Mouse (Mus musculus): ENCODE results near the gene Il17d.

DNA sequence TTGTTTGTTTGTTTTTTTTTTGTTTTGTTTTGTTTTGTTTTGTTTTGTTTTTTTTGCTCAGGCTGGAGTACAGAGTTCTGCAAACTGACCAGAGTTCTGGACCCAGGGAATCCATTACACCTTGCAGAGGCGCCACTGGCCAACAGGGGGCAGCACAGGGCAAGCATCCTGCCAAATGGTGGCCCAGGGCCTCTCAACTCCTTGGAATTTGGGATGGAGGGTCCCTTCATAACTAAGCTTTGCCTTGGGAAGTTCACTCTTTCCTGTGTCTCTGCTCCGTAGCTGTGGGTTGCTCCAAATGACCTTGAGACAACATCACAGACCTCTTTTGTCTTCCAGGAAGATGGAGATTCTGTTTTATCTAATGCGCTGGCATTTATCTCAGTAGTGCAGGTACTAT is 8.6 kb downstream of the Il17d start:
- TF ChIP-seq CTCF (IDR thresholded peaks at IDR 0.05; ENCODE audit: borderline replicate concordance, extremely low read depth, insufficient read depth, insufficient read length): peak; percentile 83
- TF ChIP-seq POLR2A (IDR thresholded peaks at IDR 0.05; ENCODE audit: borderline replicate concordance, extremely low read depth, insufficient read depth, insufficient read length, poor library complexity, severe bottlenecking): no peak

Measured in brain, embryonic 14.5 days (tissue).